Mouse (Mus musculus): Measurements from ENCODE around the gene Nat10. TPM values are rescaled to one million over a fixed set of nuclear protein-coding genes. Genes with fewer than 3 reads are reported as not detected.

The Nat10 gene
- polyA plus RNA-seq, 1 experiment: 34.1 TPM

- DNase-seq (ENCODE audit: low spot score): no peak
These were observed 69.8 kb downstream of the Nat10 start for GRCm38 (mm10) chr2:103691278-103691677.

GRCm38 (mm10) chr2:103690828-103691227, 70.2 kb downstream of the Nat10 start:
- no peak for DNase-seq (ENCODE audit: low spot score)

DNA sequence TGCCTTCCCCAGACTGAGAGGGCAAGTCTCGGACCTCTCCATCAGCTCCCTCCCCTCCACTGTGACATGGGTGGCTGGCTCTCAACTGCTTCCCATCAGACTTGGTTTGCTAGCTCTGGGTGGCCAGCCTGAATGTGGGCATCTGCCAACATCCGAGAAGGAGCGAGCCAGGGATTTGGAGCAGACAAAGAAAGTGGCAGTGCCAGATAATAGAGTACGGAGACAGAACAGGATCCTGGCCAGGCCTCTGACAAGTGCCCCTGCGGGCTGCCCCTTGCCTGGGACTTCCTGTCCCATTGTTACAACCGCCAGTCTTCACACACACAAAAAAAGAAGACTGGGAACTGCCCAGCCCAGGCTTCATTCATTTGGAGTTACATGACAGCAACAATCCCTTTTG, 70.6 kb downstream of the Nat10 start:
- no peak for DNase-seq (ENCODE audit: low spot score)

- DNase-seq (ENCODE audit: low spot score): no peak
These were observed 73.2 kb downstream of the Nat10 start for GRCm38 (mm10) chr2:103687888-103688287.

GRCm38 (mm10) chr2:103687143-103687542, 73.9 kb downstream of the Nat10 start:
- no peak for DNase-seq (ENCODE audit: low spot score)

DNA sequence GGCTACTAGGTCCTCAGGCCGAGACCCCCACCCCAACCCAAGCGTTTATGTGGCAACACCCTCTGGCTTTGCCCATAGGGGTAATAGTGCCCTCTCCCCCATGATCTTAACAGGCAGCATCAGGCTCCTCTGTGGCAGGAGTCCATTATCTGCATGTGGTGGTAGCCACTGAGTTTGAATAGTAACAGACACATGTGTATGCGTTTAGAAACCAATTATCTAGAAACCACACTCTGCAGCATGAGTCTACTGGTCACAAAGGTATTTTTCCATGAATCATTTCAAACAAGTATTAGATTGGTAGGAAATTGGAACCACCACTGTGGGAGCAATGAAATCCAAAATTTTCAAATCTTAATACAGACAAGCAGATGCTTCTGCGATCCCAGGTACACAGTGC, 75.5 kb downstream of the Nat10 start:
- no peak for DNase-seq (ENCODE audit: low spot score)

DNA sequence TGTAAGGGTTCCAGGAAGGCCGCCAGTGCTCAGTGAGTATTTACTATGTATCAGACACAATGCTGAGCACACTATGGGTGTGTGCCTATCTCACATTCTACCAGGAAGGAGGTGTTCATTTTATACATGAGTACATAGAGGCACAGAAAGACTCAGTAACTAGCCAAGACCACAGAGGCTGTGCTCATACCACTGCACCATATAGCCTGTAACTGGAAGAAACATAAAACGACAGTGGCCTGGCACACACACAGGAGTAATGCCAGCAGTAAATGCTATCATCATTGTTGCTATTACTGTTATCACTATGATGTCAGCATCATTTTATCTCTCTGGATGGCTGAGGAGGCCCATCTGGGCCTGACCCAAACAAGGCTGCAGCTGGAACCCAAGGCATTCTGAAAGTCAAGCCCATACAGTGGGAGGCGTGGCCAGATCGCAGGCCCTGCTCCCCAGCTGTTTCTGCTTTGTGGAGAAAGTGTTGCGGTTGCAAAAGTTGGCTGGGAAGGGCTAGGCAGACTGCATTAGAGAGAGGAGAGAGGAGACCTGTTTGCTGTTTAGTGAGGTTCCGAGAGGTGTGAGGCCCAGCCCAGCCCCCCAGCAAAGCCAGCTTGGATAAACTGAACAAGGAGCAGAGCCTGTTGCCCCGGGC, 76.0 kb downstream of the Nat10 start:
- no peak for DNase-seq (ENCODE audit: low spot score)

- DNase-seq (ENCODE audit: low spot score): no peak
These were observed 76.6 kb downstream of the Nat10 start for GRCm38 (mm10) chr2:103684431-103684830.

GRCm38 (mm10) chr2:103682927-103683442, 78.1 kb downstream of the Nat10 start:
- DNase-seq (ENCODE audit: low spot score): no peak

GRCm38 (mm10) chr2:103682261-103682722, 78.8 kb downstream of the Nat10 start:
- DNase-seq (ENCODE audit: low spot score): no peak

DNA sequence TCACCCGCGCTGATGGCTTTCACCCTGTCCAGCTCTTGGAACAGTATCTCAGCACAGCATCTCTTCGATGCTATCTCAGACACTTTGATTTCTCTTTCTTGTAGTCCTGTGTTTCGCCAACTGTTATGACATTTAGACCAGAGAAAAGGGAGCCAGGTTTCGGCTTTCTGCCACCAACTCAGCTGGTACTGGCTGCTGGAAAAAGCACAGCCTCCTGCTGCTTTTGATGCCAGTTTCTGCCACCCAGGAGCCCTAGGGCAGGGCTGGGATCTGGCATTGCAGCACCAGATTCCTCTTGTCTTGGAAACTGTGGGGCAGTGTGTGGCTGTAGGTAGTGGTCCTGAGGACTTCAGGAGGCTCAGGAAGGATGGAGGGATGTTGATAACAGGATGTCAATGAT, 79.9 kb downstream of the Nat10 start:
- DNase-seq (ENCODE audit: low spot score): no peak

GRCm38 (mm10) chr2:103680364-103681110, 80.5 kb downstream of the Nat10 start:
- DNase-seq (ENCODE audit: low spot score): no peak

- DNase-seq (ENCODE audit: low spot score): no peak
These were observed 82.6 kb downstream of the Nat10 start for GRCm38 (mm10) chr2:103678433-103678832.

DNA sequence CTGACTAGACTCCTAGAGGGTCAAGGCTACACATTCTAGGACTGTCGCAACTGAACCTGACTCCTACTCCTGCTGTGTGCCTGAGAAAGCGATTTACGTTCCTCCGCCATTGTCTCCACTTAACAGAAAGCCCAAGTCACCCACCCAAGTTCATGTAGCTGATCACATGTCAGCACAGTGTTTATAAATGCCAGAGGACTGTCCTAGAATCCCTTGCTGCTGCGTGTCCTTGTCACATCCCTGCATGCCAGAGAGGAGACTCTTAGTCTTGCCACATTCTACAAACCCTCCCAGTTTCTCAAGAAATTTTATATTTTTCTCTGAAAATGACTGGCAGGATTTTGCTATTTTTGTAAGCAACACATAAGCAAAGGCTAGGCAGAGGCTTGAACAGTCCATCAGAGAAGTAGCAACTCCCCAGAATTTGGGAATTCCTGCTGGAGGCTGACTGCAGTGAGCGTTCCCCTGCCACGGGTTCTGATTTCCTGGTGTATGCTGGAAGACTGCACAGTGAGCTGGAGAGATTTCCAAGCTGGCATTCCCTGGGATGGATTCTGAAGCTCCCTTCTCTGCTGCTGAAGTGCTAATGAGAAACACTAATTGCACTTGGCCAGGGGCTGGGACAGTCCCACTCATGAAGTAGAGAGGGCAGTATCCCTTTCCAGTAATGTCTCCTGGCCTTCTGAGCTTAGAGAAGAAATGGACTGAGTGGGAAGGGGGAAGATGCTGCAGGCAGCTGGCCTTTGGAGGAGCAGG, 83.3 kb downstream of the Nat10 start:
- no peak for DNase-seq (ENCODE audit: low spot score)

GRCm38 (mm10) chr2:103676808-103677207, 84.3 kb downstream of the Nat10 start:
- no peak for DNase-seq (ENCODE audit: low spot score)

GRCm38 (mm10) chr2:103675391-103675790, 85.7 kb downstream of the Nat10 start:
- no peak for DNase-seq (ENCODE audit: low spot score)

GRCm38 (mm10) chr2:103673609-103674008, 87.5 kb downstream of the Nat10 start:
- no peak for DNase-seq (ENCODE audit: low spot score)

GRCm38 (mm10) chr2:103672573-103673119, 88.4 kb downstream of the Nat10 start:
- DNase-seq (ENCODE audit: low spot score): no peak

Measured in urinary bladder, adult 2 months (tissue).